Mouse (Mus musculus): Measurements from ENCODE around the gene Rtn4. TPM values are rescaled to one million over a fixed set of nuclear protein-coding genes. Genes with fewer than 3 reads are reported as not detected.
"Not testable (repeated sequence)": the region's sequence is repeated elsewhere in the genome, so short reads cannot be mapped to it uniquely, and the experiment has no call there.

Rtn4 gene
- total RNA-seq, 2 experiments from 2014 or later, result 40.9 to 55.1 TPM

GRCm38 (mm10) chr11:29751648-29752611 lies 59.2 kb downstream of the Rtn4 start:
- no peak for ATAC-seq (replicated peaks; ENCODE audit: low FRiP score, low TSS enrichment, poor library complexity, severe bottlenecking)

GRCm38 (mm10) chr11:29756007-29756406 lies 63.3 kb downstream of the Rtn4 start:
- not testable (repeated sequence) for ATAC-seq (replicated peaks; ENCODE audit: low FRiP score, low TSS enrichment, poor library complexity, severe bottlenecking)

- no peak for ATAC-seq (replicated peaks; ENCODE audit: low FRiP score, low TSS enrichment, poor library complexity, severe bottlenecking)
These were observed 65.9 kb downstream of the Rtn4 start for GRCm38 (mm10) chr11:29758617-29759016.

GRCm38 (mm10) chr11:29761387-29761786 lies 68.6 kb downstream of the Rtn4 start:
- no peak for ATAC-seq (replicated peaks; ENCODE audit: low FRiP score, low TSS enrichment, poor library complexity, severe bottlenecking)

GRCm38 (mm10) chr11:29762768-29763167 lies 70.0 kb downstream of the Rtn4 start:
- ATAC-seq (replicated peaks; ENCODE audit: low FRiP score, low TSS enrichment, poor library complexity, severe bottlenecking), result no peak

GRCm38 (mm10) chr11:29765063-29765462 lies 72.3 kb downstream of the Rtn4 start:
- no peak for ATAC-seq (replicated peaks; ENCODE audit: low FRiP score, low TSS enrichment, poor library complexity, severe bottlenecking)

- ATAC-seq (replicated peaks; ENCODE audit: low FRiP score, low TSS enrichment, poor library complexity, severe bottlenecking), result no peak
These were observed 73.7 kb downstream of the Rtn4 start for GRCm38 (mm10) chr11:29766313-29766982.

- ATAC-seq (replicated peaks; ENCODE audit: low FRiP score, low TSS enrichment, poor library complexity, severe bottlenecking), result no peak
These were observed 75.8 kb downstream of the Rtn4 start for GRCm38 (mm10) chr11:29768523-29768922.

GRCm38 (mm10) chr11:29770666-29771400 lies 78.1 kb downstream of the Rtn4 start:
- no peak for ATAC-seq (replicated peaks; ENCODE audit: low FRiP score, low TSS enrichment, poor library complexity, severe bottlenecking)

- no peak for ATAC-seq (replicated peaks; ENCODE audit: low FRiP score, low TSS enrichment, poor library complexity, severe bottlenecking)
These were observed 79.5 kb downstream of the Rtn4 start for GRCm38 (mm10) chr11:29772279-29772678.

- no peak for ATAC-seq (replicated peaks; ENCODE audit: low FRiP score, low TSS enrichment, poor library complexity, severe bottlenecking)
These were observed 81.5 kb downstream of the Rtn4 start for GRCm38 (mm10) chr11:29774296-29774695.

GRCm38 (mm10) chr11:29774760-29775159 lies 82.0 kb downstream of the Rtn4 start:
- ATAC-seq (replicated peaks; ENCODE audit: low FRiP score, low TSS enrichment, poor library complexity, severe bottlenecking), result no peak

- peak; percentile 58; the same call in 1 of the 2 replicates for ATAC-seq (replicated peaks; ENCODE audit: low FRiP score, low TSS enrichment, poor library complexity, severe bottlenecking)
These were observed 85.2 kb downstream of the Rtn4 start for GRCm38 (mm10) chr11:29777964-29778363.

GRCm38 (mm10) chr11:29778936-29779335 lies 86.2 kb downstream of the Rtn4 start:
- no peak for ATAC-seq (replicated peaks; ENCODE audit: low FRiP score, low TSS enrichment, poor library complexity, severe bottlenecking)

GRCm38 (mm10) chr11:29779409-29780026 lies 86.8 kb downstream of the Rtn4 start:
- no peak for ATAC-seq (replicated peaks; ENCODE audit: low FRiP score, low TSS enrichment, poor library complexity, severe bottlenecking)

- ATAC-seq (replicated peaks; ENCODE audit: low FRiP score, low TSS enrichment, poor library complexity, severe bottlenecking), result peak; percentile 83
These were observed 94.0 kb downstream of the Rtn4 start for GRCm38 (mm10) chr11:29786583-29787219.

GRCm38 (mm10) chr11:29787473-29787872 lies 94.7 kb downstream of the Rtn4 start:
- peak; percentile 62 for ATAC-seq (replicated peaks; ENCODE audit: low FRiP score, low TSS enrichment, poor library complexity, severe bottlenecking)

GRCm38 (mm10) chr11:29788499-29788898 lies 95.8 kb downstream of the Rtn4 start:
- ATAC-seq (replicated peaks; ENCODE audit: low FRiP score, low TSS enrichment, poor library complexity, severe bottlenecking), result no peak

Measured in megakaryocyte-erythroid progenitor cell, adult 5-6 weeks (primary cell).